In genomic region chr7:112309289-112310016, GRCm38 (mm10) we compare ENCODE assay signal across 13 mouse cellular contexts.
DNase-seq lines count a peak whose midpoint lies in the region; ATAC-seq and TF ChIP-seq lines count a peak whose summit lies in the region.
"Had no signal": no experiment of that assay in that cellular context is flagged by ENCODE, and none has a peak within 500 bp of the region (broad histone marks: within the 10 kb centered on the region; RNA-seq: fewer than 3 reads in every experiment).

No protein-coding gene starts in this region.

- H3K36me3 ChIP-seq in heart, embryonic 14.5 days (ENCODE audit: control insufficient read depth, insufficient read depth, low read length): peaks cover 100% of the 10 kb centered on the region
- no peaks in the 10 kb centered on the region for H3K36me3 ChIP-seq in midbrain, postnatal 0 days (ENCODE audit: insufficient read depth, low read length)
- H3K36me3 ChIP-seq in midbrain, embryonic 16.5 days (ENCODE audit: control insufficient read depth, insufficient read depth, low read length): no peaks in the 10 kb centered on the region
- H3K36me3 ChIP-seq in lung, embryonic 16.5 days (ENCODE audit: control insufficient read depth, insufficient read depth, low read length): peaks cover 2% of the 10 kb centered on the region; the same call in 1 of the 2 replicates
- H3K36me3 ChIP-seq: midbrain, embryonic 10.5 days; neural tube, embryonic 13.5 days had no signal

- intact Hi-C loops in heart, postnatal 10 days (cut with DNase I): no loop called here

- H3K9ac ChIP-seq in heart, embryonic 14.5 days (ENCODE audit: low read length): peak overlapping the region; percentile 52
- H3K9ac ChIP-seq in midbrain, postnatal 0 days (replicated peaks; ENCODE audit: low read length, poor library complexity, severe bottlenecking): no peak overlapping the region
- no peak overlapping the region for H3K9ac ChIP-seq in midbrain, embryonic 16.5 days (ENCODE audit: low read depth, low read length)
- no peak overlapping the region for H3K9ac ChIP-seq in lung, embryonic 16.5 days (ENCODE audit: low read length)
- H3K9ac ChIP-seq: kidney, embryonic 15.5 days; neural tube, embryonic 13.5 days had no signal

- no peak overlapping the region for H3K4me3 ChIP-seq in heart, embryonic 14.5 days (ENCODE audit: control insufficient read depth in 1 of 2, insufficient read depth in 1 of 2, low read depth in 1 of 2, low read length in 2 of 2)
- no peak overlapping the region for H3K4me3 ChIP-seq in midbrain, postnatal 0 days (ENCODE audit: low read depth, low read length)
- no peak overlapping the region for H3K4me3 ChIP-seq in midbrain, embryonic 16.5 days (ENCODE audit: low read depth, low read length)
- no peak overlapping the region for H3K4me3 ChIP-seq in lung, embryonic 16.5 days (ENCODE audit: low read length)
- H3K4me3 ChIP-seq: kidney, embryonic 15.5 days; left cerebral cortex, adult 2 months; midbrain, embryonic 10.5 days; neural tube, embryonic 13.5 days had no signal

- peaks cover 25 to 55% of the 10 kb centered on the region in 2 experiments for H3K4me1 ChIP-seq in heart, embryonic 14.5 days (ENCODE audit: control insufficient read depth in 2 of 2, insufficient read depth in 2 of 2, low read length in 2 of 2)
- no peaks in the 10 kb centered on the region for H3K4me1 ChIP-seq in midbrain, postnatal 0 days (ENCODE audit: insufficient read depth, low read length)
- H3K4me1 ChIP-seq in midbrain, embryonic 16.5 days (ENCODE audit: control insufficient read depth, insufficient read depth, low read length): peaks cover 6% of the 10 kb centered on the region
- peaks cover 7% of the 10 kb centered on the region for H3K4me1 ChIP-seq in lung, embryonic 16.5 days (replicated peaks; ENCODE audit: control insufficient read depth, insufficient read depth, low read length)

- TF ChIP-seq CTCF in midbrain, postnatal 0 days (IDR thresholded peaks at IDR 0.05): no peak

- no peaks in the 10 kb centered on the region for H3K9me3 ChIP-seq in heart, embryonic 14.5 days (ENCODE audit: control insufficient read depth, low read length)
- no peaks in the 10 kb centered on the region for H3K9me3 ChIP-seq in midbrain, postnatal 0 days (ENCODE audit: low read length)
- H3K9me3 ChIP-seq in midbrain, embryonic 16.5 days (replicated peaks; ENCODE audit: control insufficient read depth, low read length, poor library complexity, severe bottlenecking): no peaks in the 10 kb centered on the region
- H3K9me3 ChIP-seq in lung, embryonic 16.5 days (ENCODE audit: control insufficient read depth, low read length): no peaks in the 10 kb centered on the region
- H3K9me3 ChIP-seq: kidney, embryonic 15.5 days; midbrain, embryonic 10.5 days; neural tube, embryonic 13.5 days had no signal

- DNase-seq in heart, postnatal 10 days: no peak
- peak; percentile 56 for DNase-seq in midbrain, postnatal 0 days (ENCODE audit: low spot score)
- DNase-seq in embryo, embryonic 10.5 days (ENCODE audit: low spot score): no peak
- DNase-seq in urinary bladder, postnatal 36 days (ENCODE audit: low spot score in 2 of 2): no peak

- no peaks in the 10 kb centered on the region for H3K27me3 ChIP-seq in heart, embryonic 14.5 days (ENCODE audit: control insufficient read depth, insufficient read depth, low read length)
- no peaks in the 10 kb centered on the region for H3K27me3 ChIP-seq in midbrain, postnatal 0 days (ENCODE audit: insufficient read depth, low read length)
- H3K27me3 ChIP-seq in midbrain, embryonic 16.5 days (ENCODE audit: control insufficient read depth, insufficient read depth, low read depth, low read length): no peaks in the 10 kb centered on the region
- H3K27me3 ChIP-seq in lung, embryonic 16.5 days (ENCODE audit: control insufficient read depth, insufficient read depth, low read depth, low read length): no peaks in the 10 kb centered on the region
- H3K27me3 ChIP-seq: kidney, embryonic 15.5 days had no signal

- H3K4me2 ChIP-seq in heart, embryonic 14.5 days (ENCODE audit: low read length): no peak overlapping the region
- H3K4me2 ChIP-seq in midbrain, postnatal 0 days (ENCODE audit: low read depth, low read length, poor library complexity, severe bottlenecking): no peak overlapping the region
- no peak overlapping the region for H3K4me2 ChIP-seq in midbrain, embryonic 16.5 days (ENCODE audit: low read length)
- H3K4me2 ChIP-seq in lung, embryonic 16.5 days (ENCODE audit: low read depth, low read length): no peak overlapping the region
- H3K4me2 ChIP-seq: kidney, embryonic 15.5 days; liver, embryonic 11.5 days; neural tube, embryonic 13.5 days had no signal

- H3K27ac ChIP-seq in heart, embryonic 14.5 days (replicated peaks in 1 of 2; ENCODE audit: control insufficient read depth in 1 of 2, insufficient read depth in 1 of 2, low read depth in 2 of 2, low read length in 2 of 2): peak overlapping the region; percentile 44 to 55
- no peak overlapping the region for H3K27ac ChIP-seq in midbrain, postnatal 0 days (ENCODE audit: low read depth, low read length)
- H3K27ac ChIP-seq in midbrain, embryonic 16.5 days (ENCODE audit: low read length): no peak overlapping the region
- peak overlapping the region; percentile 80 for H3K27ac ChIP-seq in lung, embryonic 16.5 days (ENCODE audit: low read length)
- H3K27ac ChIP-seq: kidney, embryonic 15.5 days; left cerebral cortex, adult 2 months; midbrain, embryonic 10.5 days; neural tube, embryonic 13.5 days had no signal

- 52% methylated on average over 11 of the region's 11 CpGs for WGBS in heart, embryonic 14.5 days
- 85% methylated on average over 11 of the region's 11 CpGs for WGBS in midbrain, postnatal 0 days
- 89% methylated on average over 11 of the region's 11 CpGs for WGBS in midbrain, embryonic 16.5 days
- WGBS in lung, embryonic 16.5 days: 45% methylated on average over 11 of the region's 11 CpGs

- no peak for ATAC-seq in heart, embryonic 14.5 days (ENCODE audit: insufficient number of reproducible peaks, insufficient read depth, low FRiP score, low read depth)
- ATAC-seq in midbrain, postnatal 0 days (ENCODE audit: low FRiP score): no peak
- ATAC-seq in midbrain, embryonic 16.5 days: no peak
- ATAC-seq in lung, embryonic 16.5 days (ENCODE audit: low read depth): peak; percentile 89
- ATAC-seq in megakaryocyte-erythroid progenitor cell, adult 5-6 weeks (replicated peaks; ENCODE audit: low FRiP score, low TSS enrichment, poor library complexity, severe bottlenecking): no peak

Comparison
In these comparisons a context has a peak if more than half of its experiments do, and no peak if none do; other contexts are left out.
1. H3K27ac ChIP-seq: peak in heart, embryonic 14.5 days (2 of 2) and lung, embryonic 16.5 days (single experiment); none in midbrain, postnatal 0 days (single experiment) and midbrain, embryonic 16.5 days (single experiment).